Comparison of ENCODE assay signal across 7 mouse cellular contexts in genomic region chr7:131112486-131112885, GRCm38 (mm10). TPM values are rescaled to one million over a fixed set of nuclear protein-coding genes. Genes with fewer than 3 reads are reported as not detected.
A peak's percentile ranks its signal among the peaks of the same experiment; 100 is the strongest.
DNase-seq lines count a peak whose midpoint lies in the region; ATAC-seq lines count a peak whose summit lies in the region.

No protein-coding gene starts in this region.

- H3K4me1 ChIP-seq in midbrain, embryonic 10.5 days: no peaks in the 10 kb centered on the region
- no peaks in the 10 kb centered on the region for H3K4me1 ChIP-seq in midbrain, embryonic 16.5 days (ENCODE audit: control insufficient read depth, insufficient read depth, low read length)

- DNase-seq in midbrain, embryonic 10.5 days (ENCODE audit: low spot score): peak; percentile 52
- DNase-seq in T-cell, adult 2 months (ENCODE audit: low spot score): peak; percentile 5
- peak; percentile 14 for DNase-seq in cerebellum, adult 9-11 months
- DNase-seq in heart, postnatal 4 days: peak; percentile 71
- peak; percentile 43 to 69 for DNase-seq in left cerebral cortex, postnatal 36 days (ENCODE audit: low spot score in 2 of 2)
- peak; percentile 31 for DNase-seq in retina, postnatal 7 days (ENCODE audit: low read depth, low spot score)

- no peaks in the 10 kb centered on the region for H3K36me3 ChIP-seq in midbrain, embryonic 10.5 days
- H3K36me3 ChIP-seq in midbrain, embryonic 16.5 days (ENCODE audit: control insufficient read depth, insufficient read depth, low read length): no peaks in the 10 kb centered on the region

- 38% methylated on average over 3 of the region's 3 CpGs for WGBS in midbrain, embryonic 10.5 days
- WGBS in midbrain, embryonic 16.5 days: 27% methylated on average over 3 of the region's 3 CpGs

- H3K27ac ChIP-seq in midbrain, embryonic 10.5 days (replicated peaks): no peak overlapping the region
- no peak overlapping the region for H3K27ac ChIP-seq in midbrain, embryonic 16.5 days (ENCODE audit: low read length)

- H3K4me2 ChIP-seq in midbrain, embryonic 16.5 days (ENCODE audit: low read length): no peak overlapping the region

- H3K9me3 ChIP-seq in midbrain, embryonic 10.5 days (replicated peaks): no peaks in the 10 kb centered on the region
- H3K9me3 ChIP-seq in midbrain, embryonic 16.5 days (replicated peaks; ENCODE audit: control insufficient read depth, low read length, poor library complexity, severe bottlenecking): no peaks in the 10 kb centered on the region

- intact Hi-C loops in left cerebral cortex, postnatal 36 days (cut with DNase I): loop anchor here (10.0 kb wide), 1 partner anchor 212 kb away; the partner anchor contains the start of genes Cuzd1 and Fam24b

- no peak overlapping the region for H3K4me3 ChIP-seq in midbrain, embryonic 10.5 days
- no peak overlapping the region for H3K4me3 ChIP-seq in midbrain, embryonic 16.5 days (ENCODE audit: low read depth, low read length)

- H3K27me3 ChIP-seq in midbrain, embryonic 10.5 days (ENCODE audit: low read depth, poor library complexity, severe bottlenecking): no peaks in the 10 kb centered on the region
- H3K27me3 ChIP-seq in midbrain, embryonic 16.5 days (ENCODE audit: control insufficient read depth, insufficient read depth, low read depth, low read length): no peaks in the 10 kb centered on the region

- no peak for ATAC-seq in midbrain, embryonic 16.5 days

- no peak overlapping the region for H3K9ac ChIP-seq in midbrain, embryonic 16.5 days (ENCODE audit: low read depth, low read length)

RNA-seq across cellular contexts. Expression of gene 4933402N03Rik, which starts 33.6 kb away (rescaled TPM):
- not detected in 2 replicates for polyA plus RNA-seq in midbrain, embryonic 10.5 days (2016; fragmentation: Nextera tagmentation; extraction: Ambion mirVana)
- polyA plus RNA-seq in midbrain, embryonic 16.5 days (2015; fragmentation: Nextera tagmentation; extraction: Ambion mirVana): not detected in 2 replicates
- total RNA-seq in heart, postnatal 4 days (2021): not detected
- total RNA-seq in left cerebral cortex, postnatal 36 days (2021): not detected

Comparison
In these comparisons a context has a peak if more than half of its experiments do, and no peak if none do; other contexts are left out.
1. DNase-seq: peak in every context shown above with its lines; median percentile 71 in heart, postnatal 4 days; 56 in left cerebral cortex, postnatal 36 days; 52 in midbrain, embryonic 10.5 days; 31 in retina, postnatal 7 days; 14 in cerebellum, adult 9-11 months; 5 in T-cell, adult 2 months.